Mouse (Mus musculus) kidney, adult 2 months (tissue): ENCODE measurements around the gene Itga3.

Source experiments
- CTCF ChIP-seq: fragments of 200-500 bp; conservative IDR thresholded peaks from 2 replicates; pipeline ENCODE4 v1.5.1; 2011; ENCODE audit warnings: low read depth, mild to moderate bottlenecking, control low read depth, low read length, moderate library complexity, mixed read lengths; ENCODE audit not compliant: insufficient read depth, insufficient read length
- POLR2A ChIP-seq: fragments of 200-500 bp; IDR thresholded peaks from one replicate; pipeline ENCODE4 v1.6.1; 2011; ENCODE audit warnings: low read depth, low read length, control low read depth

DNA sequence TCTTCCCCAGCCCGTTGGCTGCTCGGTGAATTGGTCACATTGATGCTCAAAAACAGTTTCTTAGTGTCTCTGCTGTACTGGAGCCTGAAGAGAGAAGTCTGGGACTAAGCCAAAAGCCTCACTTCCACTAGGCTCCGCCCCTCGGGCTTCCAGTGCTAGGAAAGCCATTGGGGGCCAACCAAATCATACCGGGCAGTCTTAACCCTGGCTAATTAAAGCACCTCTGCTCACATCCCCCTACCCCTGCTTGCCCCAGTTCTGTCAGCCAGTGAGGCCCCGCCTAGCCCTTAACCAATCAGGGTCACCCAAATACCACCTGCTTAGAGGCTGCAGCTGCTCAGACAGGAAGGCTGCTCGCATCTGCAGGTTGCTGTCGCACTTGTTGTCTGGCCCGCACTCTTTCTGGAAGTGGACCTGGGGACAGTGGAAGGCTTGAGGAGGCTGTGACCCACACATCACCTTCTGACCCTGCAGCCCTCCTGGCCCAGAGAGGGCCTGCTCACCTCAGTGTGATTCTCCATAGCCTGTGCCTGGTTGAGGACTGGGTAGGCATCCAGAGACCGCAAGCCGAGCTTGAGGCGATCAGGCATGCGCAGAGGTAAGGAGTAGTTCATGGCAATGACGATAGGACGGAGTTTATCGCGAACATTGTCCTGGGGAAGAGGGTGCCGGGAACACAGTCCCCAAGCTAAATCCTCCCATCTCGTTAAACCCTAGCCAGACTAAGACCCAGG is 19.7 kb downstream of the Itga3 start:
- TF ChIP-seq CTCF (no peak), POLR2A (no peak)
